Mouse (Mus musculus) spleen, postnatal 0 days (tissue): Measurements from ENCODE around the gene Olfr78. TPM values are rescaled to one million over a fixed set of nuclear protein-coding genes. Genes with fewer than 3 reads are reported as not detected.

Source experiments
- polyA plus RNA-seq: library from polyadenylated mRNA; unstranded; fragments of >200 nt; fragmentation: Nextera tagmentation; extraction: Ambion mirVana; gene quantifications from 2 replicates; pipeline ENCODE4 v1.2.1, GENCODE M21; 2015

Gene Olfr78
- not detected in 2 replicates for polyA plus RNA-seq

GRCm38 (mm10) chr7:102759266-102759665 is at the start of gene Olfr78, which contains the start of gene Olfr560:
Gene Olfr78, minus strand, starts transcription at chr7:102759471.
Gene Olfr560, minus strand, starts transcription at chr7:102759366.

GRCm38 (mm10) chr7:102803180-102803579 is 43.9 kb upstream of the Olfr78 start, which contains the start of gene Olfr564:
Gene Olfr564, plus strand, starts transcription at chr7:102803480.

DNA sequence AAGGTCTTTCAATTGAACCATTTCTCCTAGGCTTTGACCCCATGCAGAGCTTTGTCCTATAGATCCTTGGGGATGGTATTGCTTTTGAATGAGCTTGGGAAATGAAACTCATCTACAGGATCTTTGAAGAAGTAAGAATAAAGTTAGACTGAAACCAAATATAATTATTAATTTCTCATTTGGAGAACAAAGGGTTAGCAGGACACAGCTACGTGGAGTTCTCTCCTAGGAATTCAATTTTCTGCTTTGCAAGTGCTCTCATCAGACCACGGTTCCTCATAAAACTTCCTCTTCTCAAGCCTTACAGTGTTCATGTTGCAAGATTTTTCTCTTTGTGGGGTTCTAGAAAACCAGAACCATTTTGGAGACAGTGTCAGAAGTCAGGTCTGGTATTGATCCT is 11.7 kb upstream of the Olfr78 start, which contains the start of gene Olfr561:
TSS of gene Olfr561 (plus strand) at position 301 of the 400 bp plus-strand sequence.

DNA sequence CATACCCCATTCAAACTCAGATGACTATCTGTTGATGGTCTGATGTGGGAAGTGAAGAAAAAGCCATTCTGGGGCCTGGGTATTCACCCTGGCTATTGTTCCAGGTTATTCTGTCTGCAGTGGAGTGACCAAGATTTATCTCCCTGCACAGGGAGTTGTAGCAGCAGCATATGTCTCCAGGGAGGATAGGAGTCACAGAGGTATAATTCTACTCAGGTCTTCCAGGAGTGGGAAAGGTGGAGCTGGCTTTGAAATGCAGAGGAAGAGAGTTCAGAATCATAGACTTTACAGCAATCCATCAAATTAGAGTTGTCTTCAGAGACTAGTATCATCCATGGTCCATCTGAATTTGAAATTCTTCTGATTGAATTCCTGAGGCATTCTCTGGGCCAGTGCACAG is 31.9 kb downstream of the Olfr78 start, which contains the start of gene Olfr559:
TSS of gene Olfr559 (minus strand) at position 101 of the 400 bp plus-strand sequence.

DNA sequence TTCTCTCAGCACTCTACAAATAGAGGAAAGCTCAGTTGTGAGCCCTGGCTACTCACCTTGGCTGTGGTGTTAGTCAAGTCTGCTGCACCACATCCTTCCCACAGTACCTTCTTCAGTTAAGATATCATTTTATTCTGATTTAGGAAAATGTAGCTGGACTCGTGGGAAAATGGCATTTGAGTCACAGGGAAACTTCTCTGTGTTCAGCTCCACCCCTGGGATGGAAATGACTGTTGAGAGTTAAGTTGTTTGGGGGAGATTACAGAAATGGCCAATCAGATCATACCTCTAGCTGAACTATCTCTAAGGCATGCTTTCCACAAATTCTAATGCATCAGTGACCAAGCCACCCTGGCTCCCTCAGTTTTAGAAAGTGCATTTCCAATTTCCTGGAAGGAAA is 40.3 kb downstream of the Olfr78 start, which contains the start of gene Olfr33:
TSS of gene Olfr33 (minus strand) at position 101 of the 400 bp plus-strand sequence.

GRCm38 (mm10) chr7:102701915-102702314 is 57.4 kb downstream of the Olfr78 start, which contains the start of gene Olfr558:
Gene Olfr558, plus strand, starts transcription at chr7:102702215.

GRCm38 (mm10) chr7:102695358-102696125 is 63.7 kb downstream of the Olfr78 start, which contains the start of gene Olfr557:
Gene Olfr557, plus strand, starts transcription at chr7:102695910.

Other genes starting within 250 kb of the Olfr78 start
- gene Olfr547, start 224.7 kb downstream of the Olfr78 start, polyA plus RNA-seq, result not detected in 2 replicates
- not detected in 2 replicates for gene Olfr548-ps1, start 218.6 kb downstream of the Olfr78 start, polyA plus RNA-seq
- gene Olfr549, start 209.6 kb downstream of the Olfr78 start, polyA plus RNA-seq, result not detected in 2 replicates
- 1.1 and 1.3 TPM in 2 replicates for gene Trim21, start 194.0 kb downstream of the Olfr78 start, polyA plus RNA-seq
- not detected in 2 replicates for gene Olfr550, start 188.0 kb downstream of the Olfr78 start, polyA plus RNA-seq
- not detected in 2 replicates for gene Olfr551, start 167.6 kb downstream of the Olfr78 start, polyA plus RNA-seq
- not detected in 2 replicates for gene Olfr552, start 161.7 kb downstream of the Olfr78 start, polyA plus RNA-seq
- not detected in 2 replicates for gene Olfr553, start 141.3 kb downstream of the Olfr78 start, polyA plus RNA-seq
- not detected in 2 replicates for gene Olfr554, start 121.0 kb downstream of the Olfr78 start, polyA plus RNA-seq
- not detected in 2 replicates for gene Olfr555, start 100.6 kb downstream of the Olfr78 start, polyA plus RNA-seq
- gene Olfr556, start 94.6 kb downstream of the Olfr78 start, polyA plus RNA-seq, result not detected in 2 replicates
- gene Trim68, start 72.1 kb downstream of the Olfr78 start, polyA plus RNA-seq, result 3.6 and 4.1 TPM in 2 replicates
- not detected in 2 replicates for gene Olfr557, start 63.6 kb downstream of the Olfr78 start, polyA plus RNA-seq
- 0.06 TPM in 1 of 2 replicates, not detected in the other for gene Olfr558, start 57.3 kb downstream of the Olfr78 start, polyA plus RNA-seq
- not detected in 2 replicates for gene Olfr33, start 40.4 kb downstream of the Olfr78 start, polyA plus RNA-seq
- not detected in 2 replicates for gene Olfr559, start 32.0 kb downstream of the Olfr78 start, polyA plus RNA-seq
- not detected in 2 replicates for gene Olfr560, start 105 bp downstream of the Olfr78 start, polyA plus RNA-seq
- not detected in 2 replicates for gene Olfr561, start 11.8 kb upstream of the Olfr78 start, polyA plus RNA-seq
- not detected in 2 replicates for gene Olfr564, start 44.0 kb upstream of the Olfr78 start, polyA plus RNA-seq
- not detected in 2 replicates for gene Olfr566, start 99.3 kb upstream of the Olfr78 start, polyA plus RNA-seq
- not detected in 2 replicates for gene Olfr568, start 117.7 kb upstream of the Olfr78 start, polyA plus RNA-seq
- not detected in 2 replicates for gene Olfr569, start 131.4 kb upstream of the Olfr78 start, polyA plus RNA-seq
- gene Olfr570, start 135.1 kb upstream of the Olfr78 start, polyA plus RNA-seq, result not detected in 2 replicates
- not detected in 2 replicates for gene Olfr571, start 158.1 kb upstream of the Olfr78 start, polyA plus RNA-seq
- gene Olfr572, start 164.9 kb upstream of the Olfr78 start, polyA plus RNA-seq, result not detected in 2 replicates
- gene Olfr573-ps1, start 183.1 kb upstream of the Olfr78 start, polyA plus RNA-seq, result not detected in 2 replicates
- not detected in 2 replicates for gene Olfr574, start 189.0 kb upstream of the Olfr78 start, polyA plus RNA-seq
- gene Olfr575, start 199.3 kb upstream of the Olfr78 start, polyA plus RNA-seq, result not detected in 2 replicates
- not detected in 2 replicates for gene Olfr576, start 203.2 kb upstream of the Olfr78 start, polyA plus RNA-seq
- gene Olfr577, start 216.5 kb upstream of the Olfr78 start, polyA plus RNA-seq, result not detected in 2 replicates
- gene Olfr578, start 229.9 kb upstream of the Olfr78 start, polyA plus RNA-seq, result not detected in 2 replicates